Mouse (Mus musculus) induced T-regulatory cell, adult 2 months (primary cell): ENCODE data around the gene Hacl1.
"Not testable (repeated sequence)": the region's sequence is repeated elsewhere in the genome, so short reads cannot be mapped to it uniquely, and the experiment has no call there.

Source experiments
- DNase-seq: peaks from one replicate; pipeline ENCODE4 v3.0.0-alpha.2; 2012; ENCODE audit warnings: low read depth

Gene Hacl1

GRCm38 (mm10) chr14:31640346-31640889 is 668 bp downstream of the Hacl1 start, which contains the start of gene Gm49387:
Gene Gm49387, minus strand, starts transcription at chr14:31640878.
- DNase-seq: no peak

- no peak for DNase-seq
These were observed 10.4 kb downstream of the Hacl1 start for GRCm38 (mm10) chr14:31630677-31631076.

GRCm38 (mm10) chr14:31622748-31623147 is 18.3 kb downstream of the Hacl1 start:
- DNase-seq: no peak

- no peak for DNase-seq
These were observed 20.4 kb downstream of the Hacl1 start for GRCm38 (mm10) chr14:31620591-31621223.

- no peak for DNase-seq
These were observed 23.1 kb downstream of the Hacl1 start for GRCm38 (mm10) chr14:31617997-31618396.

- no peak for DNase-seq
These were observed 23.9 kb downstream of the Hacl1 start for GRCm38 (mm10) chr14:31617204-31617603.

GRCm38 (mm10) chr14:31613671-31614070 is 27.4 kb downstream of the Hacl1 start:
- DNase-seq: no peak

- DNase-seq: peak; percentile 23
These were observed 29.1 kb downstream of the Hacl1 start for GRCm38 (mm10) chr14:31611986-31612385.

- DNase-seq: peak; percentile 31
These were observed 35.6 kb downstream of the Hacl1 start for GRCm38 (mm10) chr14:31605514-31605913.

GRCm38 (mm10) chr14:31604916-31605315 is 36.2 kb downstream of the Hacl1 start:
- peak; percentile 39 for DNase-seq

- not testable (repeated sequence) for DNase-seq
These were observed 38.5 kb downstream of the Hacl1 start for GRCm38 (mm10) chr14:31602616-31602979.

GRCm38 (mm10) chr14:31601908-31602615 is 39.0 kb downstream of the Hacl1 start:
- no peak for DNase-seq

- DNase-seq: peak; percentile 17
These were observed 43.6 kb downstream of the Hacl1 start for GRCm38 (mm10) chr14:31597446-31597845.

GRCm38 (mm10) chr14:31596408-31596807 is 44.7 kb downstream of the Hacl1 start:
- DNase-seq: no peak

- no peak for DNase-seq
These were observed 46.4 kb downstream of the Hacl1 start for GRCm38 (mm10) chr14:31594693-31595092.

- no peak for DNase-seq
These were observed 48.0 kb downstream of the Hacl1 start for GRCm38 (mm10) chr14:31593036-31593435.

GRCm38 (mm10) chr14:31591243-31591642 is 49.8 kb downstream of the Hacl1 start, which contains the start of gene Colq:
Gene Colq, minus strand, starts transcription at chr14:31591343.
- no peak for DNase-seq

- DNase-seq: no peak
These were observed 54.6 kb downstream of the Hacl1 start for GRCm38 (mm10) chr14:31586451-31586850.

- no peak for DNase-seq
These were observed 58.0 kb downstream of the Hacl1 start for GRCm38 (mm10) chr14:31583082-31583481.

- DNase-seq: no peak
These were observed 62.9 kb downstream of the Hacl1 start for GRCm38 (mm10) chr14:31577966-31578735.

GRCm38 (mm10) chr14:31576846-31577697 is 64.0 kb downstream of the Hacl1 start:
- no peak for DNase-seq

- no peak for DNase-seq
These were observed 65.2 kb downstream of the Hacl1 start for GRCm38 (mm10) chr14:31575866-31576265.
